Mouse (Mus musculus) thymus, adult 2 months (tissue): Measurements from ENCODE around the gene Kif23.

Experiments used
- CTCF ChIP-seq: fragments of 200-500 bp; IDR thresholded peaks from 2 replicates; pipeline ENCODE4 v1.5.1; 2012; ENCODE audit warnings: mild to moderate bottlenecking, control low read depth, low read length, moderate library complexity, borderline replicate concordance; ENCODE audit not compliant: control insufficient read depth, poor library complexity, insufficient read depth; ENCODE audit errors: extremely low read depth
- POLR2A ChIP-seq: fragments of 200-500 bp; IDR thresholded peaks from 2 replicates; pipeline ENCODE4 v1.6.1; 2012; ENCODE audit warnings: mild to moderate bottlenecking, low read length, control low read depth, moderate library complexity; ENCODE audit not compliant: control insufficient read depth, poor library complexity, insufficient read depth; ENCODE audit errors: extremely low read depth

DNA sequence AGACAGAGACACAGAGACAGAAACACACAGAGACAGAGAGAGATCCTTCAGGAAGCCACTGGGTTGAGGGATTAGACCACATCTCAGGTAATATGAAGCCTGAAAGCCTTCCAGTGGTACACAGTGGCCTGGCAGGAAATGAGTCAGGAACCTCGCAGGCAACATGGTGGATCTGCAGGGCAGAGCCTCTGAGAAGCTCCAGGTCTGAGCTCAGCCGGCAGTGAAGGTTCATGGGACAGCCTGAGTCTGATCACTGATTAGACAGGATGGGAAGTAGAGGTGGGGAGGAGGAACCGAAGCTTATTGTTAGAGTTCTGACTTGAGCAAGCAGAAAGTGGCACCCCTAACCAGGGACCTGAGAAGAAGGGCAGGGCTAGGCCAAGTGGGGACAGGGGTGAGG, 24.5 kb upstream of the Kif23 start:
- TF ChIP-seq POLR2A: no peak
- no peak for TF ChIP-seq CTCF
